Mouse (Mus musculus) ES-E14 (cell line): ENCODE data around the gene Zkscan4.

Experiments
- CHD2 ChIP-seq: IDR thresholded peaks from 2 replicates; pipeline ENCODE4 v1.6.1; 2014; ENCODE audit warnings: mild to moderate bottlenecking, low read depth, low read length, inconsistent platforms
- HCFC1 ChIP-seq: IDR thresholded peaks from 2 replicates; pipeline ENCODE4 v1.6.1; 2012; ENCODE audit warnings: low read length, inconsistent platforms, borderline replicate concordance; ENCODE audit not compliant: insufficient read depth
- MAFK ChIP-seq: IDR thresholded peaks from 2 replicates; pipeline ENCODE4 v1.6.1; 2014; ENCODE audit warnings: mild to moderate bottlenecking, low read depth, low read length, inconsistent platforms; ENCODE audit not compliant: insufficient read depth
- ZC3H11A ChIP-seq: IDR thresholded peaks from 2 replicates; pipeline ENCODE4 v1.6.1; 2012; ENCODE audit warnings: low read depth, mild to moderate bottlenecking, inconsistent platforms, low read length, borderline replicate concordance
- ZNF384 ChIP-seq: IDR thresholded peaks from 2 replicates; pipeline ENCODE4 v1.6.1; 2012; ENCODE audit warnings: low read depth, low read length, inconsistent platforms

- TF ChIP-seq MAFK (no peak), ZNF384 (no peak), HCFC1 (no peak), ZC3H11A (no peak), CHD2 (no peak)
Measured at GRCm38 (mm10) chr13:21492847-21493246, 14.1 kb downstream of the Zkscan4 start.
